Mouse (Mus musculus): ENCODE measurements around the gene Pde12.
"Not testable (repeated sequence)": the region's sequence is repeated elsewhere in the genome, so short reads cannot be mapped to it uniquely, and the experiment has no call there.

Pde12 gene

DNA sequence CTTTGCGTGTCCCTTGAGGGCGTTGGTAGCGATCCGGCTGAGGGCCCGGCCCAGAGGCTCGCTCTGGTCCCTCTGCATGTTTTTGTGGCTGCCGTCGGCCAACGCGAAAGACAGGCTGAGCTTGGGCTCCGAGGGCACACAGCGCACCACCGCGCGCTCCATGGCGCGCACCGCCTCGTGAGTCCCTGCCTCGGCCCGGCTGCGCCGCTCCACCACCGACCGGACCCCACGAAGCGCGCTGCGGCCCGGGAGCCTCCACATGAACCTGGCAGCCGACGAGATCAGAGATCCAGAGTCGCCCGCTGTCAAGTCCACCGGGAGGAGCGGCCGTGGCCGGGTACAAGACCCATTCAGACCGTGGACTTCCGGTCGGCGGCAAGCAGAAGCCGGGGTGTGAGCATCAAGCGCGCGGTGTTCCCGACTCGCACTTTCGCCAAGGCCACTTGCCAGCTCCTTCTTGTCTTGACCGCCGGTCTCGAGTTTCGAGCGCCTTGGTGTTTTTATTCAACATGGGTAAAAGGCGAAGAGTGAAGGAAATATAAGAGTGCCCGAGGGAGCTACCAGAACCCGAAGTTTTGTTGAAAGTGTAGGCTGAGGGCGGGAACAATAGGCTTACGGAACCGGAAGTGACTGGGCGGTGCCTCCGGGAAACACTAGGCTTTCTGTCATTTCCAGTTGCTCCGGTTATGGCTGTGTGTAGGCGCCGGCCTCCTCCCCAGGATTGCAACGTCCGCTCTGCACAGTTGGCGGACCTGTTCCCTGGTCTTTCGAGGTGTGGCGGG lies at the start of gene Pde12:
Gene Pde12 (minus strand): TSS at position 592 of the 782 bp plus-strand sequence.
- Histone ChIP-seq H3K27me3 (ENCODE audit: control insufficient read depth, insufficient read depth, low read length, poor library complexity, severe bottlenecking) (no peaks in the 10 kb centered on the region), H3K36me3 (ENCODE audit: control insufficient read depth, insufficient read depth, low read length, poor library complexity, severe bottlenecking) (0 out of 2 replicates have a peak, but pooled peaks cover 5% of the 10 kb centered on the region)
- DNase-seq (ENCODE audit: low read depth, low spot score): peak; percentile 89

DNA sequence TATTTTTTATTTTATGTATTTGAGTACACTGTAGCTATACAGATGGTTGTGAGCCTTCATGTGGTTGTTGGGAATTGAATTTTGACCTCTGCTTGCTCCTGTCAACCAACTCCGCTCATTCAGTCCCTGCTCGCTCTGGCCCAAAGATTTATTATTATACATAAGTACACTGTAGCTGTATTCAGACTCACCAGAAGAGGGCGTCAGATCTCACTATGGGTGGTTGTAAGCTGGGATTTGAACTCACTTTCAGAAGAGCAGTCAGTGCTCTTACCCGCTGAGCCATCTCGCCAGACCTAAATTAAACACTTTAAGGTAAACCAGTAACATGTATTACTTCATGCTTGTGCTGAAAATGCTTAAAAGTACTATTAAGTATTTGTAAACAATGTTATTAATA lies 35.6 kb upstream of the Pde12 start:
- H3K36me3 ChIP-seq (ENCODE audit: control insufficient read depth, insufficient read depth, low read length, poor library complexity, severe bottlenecking); H3K27me3 ChIP-seq (ENCODE audit: control insufficient read depth, insufficient read depth, low read length, poor library complexity, severe bottlenecking): not testable (repeated sequence)
- peak; percentile 4 for DNase-seq (ENCODE audit: low read depth, low spot score)

DNA sequence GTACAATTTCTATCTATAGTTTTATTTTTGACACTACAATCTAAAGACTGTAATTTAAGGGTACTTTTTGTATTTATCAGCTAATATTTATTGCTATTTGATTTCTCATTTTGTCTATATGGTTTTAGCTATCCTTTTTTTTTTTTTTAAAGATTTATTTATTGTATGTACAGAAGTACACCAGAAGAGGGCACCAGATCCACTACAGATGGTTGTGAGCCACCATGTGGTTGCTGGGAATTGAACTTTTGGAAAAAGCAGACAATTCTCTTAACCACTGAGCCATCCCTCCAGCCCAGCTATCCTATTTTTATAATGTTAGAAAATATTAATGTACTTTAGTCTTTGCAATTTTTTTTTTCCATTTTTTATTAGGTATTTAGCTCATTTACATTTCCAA lies 28.2 kb upstream of the Pde12 start:
- no peaks in the 10 kb centered on the region for H3K27me3 ChIP-seq (ENCODE audit: control insufficient read depth, insufficient read depth, low read length, poor library complexity, severe bottlenecking)
- peak; percentile 67 for DNase-seq (ENCODE audit: low read depth, low spot score)
- no peaks in the 10 kb centered on the region for H3K36me3 ChIP-seq (ENCODE audit: control insufficient read depth, insufficient read depth, low read length, poor library complexity, severe bottlenecking)

DNA sequence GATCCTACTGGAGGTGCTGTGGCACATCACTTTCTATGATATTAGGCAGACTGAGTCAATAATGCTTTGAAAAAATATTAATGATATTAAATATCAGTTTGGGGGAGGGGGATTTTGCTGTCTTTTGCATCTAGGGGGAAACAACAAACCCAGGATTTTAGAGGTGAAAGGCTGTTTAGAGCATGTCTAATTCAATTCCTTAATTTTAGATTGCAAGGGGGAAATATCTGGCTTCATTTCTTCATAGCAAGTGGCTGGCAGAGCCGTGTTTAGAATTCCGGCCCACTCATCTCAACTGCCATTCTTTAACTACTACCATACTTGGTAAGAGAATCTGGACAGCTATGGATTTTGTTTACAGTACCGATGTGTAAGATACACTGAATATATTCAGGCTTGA lies 23.3 kb upstream of the Pde12 start, which contains the start of gene Dnah12:
Gene Dnah12 (plus strand): TSS at position 301 of the 400 bp plus-strand sequence.
- Histone ChIP-seq H3K36me3 (ENCODE audit: control insufficient read depth, insufficient read depth, low read length, poor library complexity, severe bottlenecking) (no peaks in the 10 kb centered on the region), H3K27me3 (ENCODE audit: control insufficient read depth, insufficient read depth, low read length, poor library complexity, severe bottlenecking) (no peaks in the 10 kb centered on the region)
- no peak for DNase-seq (ENCODE audit: low read depth, low spot score)

DNA sequence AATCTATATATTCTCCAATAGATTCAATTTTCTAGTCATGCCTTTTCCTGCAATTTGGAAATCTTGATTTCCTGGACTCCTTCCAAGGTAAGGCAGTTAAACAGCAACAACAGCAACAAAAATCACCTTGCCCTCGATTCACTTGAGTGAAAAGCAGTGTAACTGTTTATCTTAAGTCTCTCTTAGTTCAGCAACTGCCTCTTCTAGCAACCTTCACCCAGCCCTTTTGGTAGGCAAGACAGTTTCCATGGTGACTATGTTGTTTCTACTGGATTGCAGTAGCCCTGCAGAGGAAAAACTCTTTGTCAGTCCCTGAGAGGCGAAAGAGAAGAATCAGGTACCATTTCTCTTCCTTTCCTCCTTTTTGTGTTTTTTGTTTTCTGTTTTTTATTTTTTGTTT lies 21.7 kb upstream of the Pde12 start:
- H3K27me3 ChIP-seq (ENCODE audit: control insufficient read depth, insufficient read depth, low read length, poor library complexity, severe bottlenecking): no peaks in the 10 kb centered on the region
- no peaks in the 10 kb centered on the region for H3K36me3 ChIP-seq (ENCODE audit: control insufficient read depth, insufficient read depth, low read length, poor library complexity, severe bottlenecking)
- no peak for DNase-seq (ENCODE audit: low read depth, low spot score)

DNA sequence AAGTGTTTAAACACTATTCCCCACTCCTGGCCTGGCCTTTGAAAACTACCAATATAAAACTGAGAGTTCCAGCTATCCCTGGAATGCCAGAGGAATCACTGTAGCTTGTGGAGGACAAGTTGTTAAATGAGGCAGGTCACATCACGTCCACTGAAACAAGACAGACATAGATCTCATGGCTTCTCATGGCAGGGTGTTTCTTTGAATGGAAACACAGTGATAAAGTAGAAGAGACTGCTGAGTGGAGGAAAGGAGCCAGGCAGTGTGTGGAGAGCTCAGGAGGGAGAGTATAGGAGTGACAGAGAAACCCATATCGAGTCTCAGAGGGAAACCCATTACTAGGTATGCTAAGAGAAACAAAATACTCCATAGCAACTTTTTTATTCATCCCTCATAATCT lies 21.0 kb upstream of the Pde12 start:
- no peak for DNase-seq (ENCODE audit: low read depth, low spot score)
- H3K27me3 ChIP-seq (ENCODE audit: control insufficient read depth, insufficient read depth, low read length, poor library complexity, severe bottlenecking): no peaks in the 10 kb centered on the region
- no peaks in the 10 kb centered on the region for H3K36me3 ChIP-seq (ENCODE audit: control insufficient read depth, insufficient read depth, low read length, poor library complexity, severe bottlenecking)

DNA sequence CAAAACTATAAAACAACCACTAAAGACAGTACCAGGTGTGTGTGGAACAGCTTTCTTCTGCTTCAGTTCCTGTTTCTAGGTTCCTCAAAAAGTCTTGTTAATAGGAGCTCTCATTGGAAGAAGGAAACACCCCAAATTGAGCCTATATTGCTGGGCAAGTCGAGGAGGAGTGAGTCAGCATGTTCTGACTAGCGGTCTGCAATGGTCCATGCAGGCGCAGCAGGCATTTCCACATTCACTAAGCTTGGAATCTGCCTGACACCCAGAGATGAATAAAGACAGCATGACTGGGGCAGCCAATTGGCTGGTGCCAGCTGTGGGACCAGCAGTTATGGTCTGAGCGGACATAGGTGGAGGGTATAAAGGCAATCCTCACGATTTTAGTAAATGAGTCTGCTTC lies 6.1 kb upstream of the Pde12 start:
- DNase-seq (ENCODE audit: low read depth, low spot score): peak; percentile 40
- no peaks in the 10 kb centered on the region for H3K27me3 ChIP-seq (ENCODE audit: control insufficient read depth, insufficient read depth, low read length, poor library complexity, severe bottlenecking)

DNA sequence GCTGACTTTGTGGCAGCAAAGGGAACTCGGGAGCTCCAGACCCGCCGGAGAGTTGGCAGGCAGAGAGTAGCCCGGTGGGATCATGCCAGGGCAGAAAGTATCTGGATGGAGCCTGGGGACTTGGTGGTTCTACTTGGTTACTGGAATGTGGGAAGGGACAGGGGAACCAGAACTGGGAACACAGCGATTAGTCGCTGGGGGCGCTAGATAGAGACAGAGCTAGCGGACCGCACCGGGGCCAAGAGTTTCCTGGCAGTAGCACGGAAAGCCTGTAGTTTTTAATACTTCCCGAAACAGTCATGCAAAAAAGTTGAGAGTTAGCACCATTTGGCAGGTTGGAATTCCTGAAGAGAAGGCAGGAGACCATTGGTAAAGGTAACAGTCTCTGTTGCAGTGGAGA lies 5.7 kb upstream of the Pde12 start:
- no peaks in the 10 kb centered on the region for H3K27me3 ChIP-seq (ENCODE audit: control insufficient read depth, insufficient read depth, low read length, poor library complexity, severe bottlenecking)
- H3K36me3 ChIP-seq (ENCODE audit: control insufficient read depth, insufficient read depth, low read length, poor library complexity, severe bottlenecking): no peaks in the 10 kb centered on the region
- DNase-seq (ENCODE audit: low read depth, low spot score): peak; percentile 23

More for the DNA sequence above, 6.1 kb upstream of the Pde12 start:
- H3K36me3 ChIP-seq (ENCODE audit: control insufficient read depth, insufficient read depth, low read length, poor library complexity, severe bottlenecking): no peaks in the 10 kb centered on the region

DNA sequence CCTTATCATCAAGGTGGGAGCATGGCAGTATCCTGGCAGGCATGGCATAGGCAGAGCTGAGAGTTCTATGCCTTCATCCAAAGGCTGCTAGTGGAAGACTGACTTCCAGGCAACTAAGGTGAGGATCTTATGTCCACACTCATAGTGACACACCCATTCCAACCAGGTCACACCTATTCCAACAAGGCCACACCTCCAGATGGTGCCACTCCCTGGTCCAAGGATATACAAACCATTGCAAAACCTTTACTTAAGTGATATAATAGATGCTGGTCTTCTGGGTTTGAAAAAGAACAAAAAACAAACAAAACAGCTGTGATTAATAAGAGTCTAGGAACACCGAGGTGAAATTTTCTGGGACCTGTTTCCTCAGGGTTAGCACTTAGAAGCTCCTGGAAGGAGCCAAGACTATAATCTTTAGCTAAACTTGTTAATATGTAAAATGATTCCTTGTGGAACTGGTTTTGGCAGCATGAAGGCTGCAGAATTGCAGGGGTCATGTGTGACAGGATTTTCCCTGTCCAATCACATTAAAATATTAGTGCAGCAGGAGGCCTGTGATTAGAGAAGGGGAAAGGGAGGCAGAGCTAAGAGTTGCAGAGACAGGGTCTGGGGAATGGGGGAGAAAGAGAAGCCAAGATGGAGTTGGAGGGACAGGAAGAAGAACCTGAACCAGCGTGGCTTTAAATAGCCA lies 4.9 kb upstream of the Pde12 start:
- H3K36me3 ChIP-seq (ENCODE audit: control insufficient read depth, insufficient read depth, low read length, poor library complexity, severe bottlenecking); DNase-seq (ENCODE audit: low read depth, low spot score); H3K27me3 ChIP-seq (ENCODE audit: control insufficient read depth, insufficient read depth, low read length, poor library complexity, severe bottlenecking): not testable (repeated sequence)

DNA sequence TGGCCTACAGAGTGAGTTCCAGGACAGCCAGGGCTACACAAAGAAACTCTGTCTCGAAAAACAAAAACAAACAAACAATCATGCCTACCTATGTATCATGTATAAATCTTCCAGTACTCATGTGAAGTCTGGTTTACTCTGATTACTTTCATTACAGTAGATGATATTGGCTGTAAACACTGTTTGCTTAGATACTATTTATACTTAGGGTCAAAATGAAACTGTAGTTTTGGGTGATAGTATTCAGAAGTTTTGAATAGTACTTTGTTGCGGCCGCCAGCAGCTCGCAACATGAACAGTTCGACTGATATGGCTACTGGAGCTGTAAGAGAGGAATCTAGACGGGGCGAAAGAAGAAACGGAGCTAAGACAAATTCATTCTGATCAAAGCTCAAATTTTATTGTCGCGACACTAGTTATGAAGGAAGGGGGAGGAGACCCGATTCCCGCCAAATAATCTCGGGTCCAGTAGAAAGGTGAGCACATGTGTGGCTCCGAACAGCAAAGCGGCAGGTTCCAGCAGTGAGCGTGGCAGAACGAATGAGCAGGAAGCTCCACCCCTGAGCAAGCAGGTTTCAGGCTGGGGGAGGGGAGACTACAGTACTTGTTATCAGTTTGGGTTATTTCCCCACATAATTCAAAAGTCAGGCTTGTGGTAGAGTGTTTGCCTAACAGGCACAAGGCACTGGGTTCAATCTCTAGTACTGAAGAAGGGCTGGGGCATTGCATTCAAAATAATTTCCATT lies 2.4 kb upstream of the Pde12 start:
- not testable (repeated sequence) for H3K36me3 ChIP-seq (ENCODE audit: control insufficient read depth, insufficient read depth, low read length, poor library complexity, severe bottlenecking); H3K27me3 ChIP-seq (ENCODE audit: control insufficient read depth, insufficient read depth, low read length, poor library complexity, severe bottlenecking); DNase-seq (ENCODE audit: low read depth, low spot score)

DNA sequence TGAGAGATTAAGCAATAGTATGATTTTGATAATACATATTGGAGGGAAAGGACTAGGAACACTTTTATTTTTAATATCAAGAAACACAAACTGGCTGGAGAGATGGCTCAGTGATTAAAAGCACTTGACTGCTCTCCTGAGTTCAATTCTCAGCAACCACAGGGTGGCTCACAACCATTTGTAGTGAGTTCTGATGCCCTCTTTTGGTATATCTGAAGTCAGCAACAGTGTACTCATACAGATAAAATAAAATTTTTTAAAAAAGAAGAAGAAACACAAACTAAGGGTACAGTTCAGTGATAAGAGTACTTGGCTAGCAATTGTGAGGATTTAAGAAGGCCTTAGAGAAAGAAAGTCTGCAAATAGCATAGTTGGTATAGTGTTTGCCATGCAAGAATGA lies 1.3 kb upstream of the Pde12 start:
- Histone ChIP-seq H3K27me3 (ENCODE audit: control insufficient read depth, insufficient read depth, low read length, poor library complexity, severe bottlenecking) (no peaks in the 10 kb centered on the region), H3K36me3 (ENCODE audit: control insufficient read depth, insufficient read depth, low read length, poor library complexity, severe bottlenecking) (no peaks in the 10 kb centered on the region)
- peak; percentile 29 for DNase-seq (ENCODE audit: low read depth, low spot score)

DNA sequence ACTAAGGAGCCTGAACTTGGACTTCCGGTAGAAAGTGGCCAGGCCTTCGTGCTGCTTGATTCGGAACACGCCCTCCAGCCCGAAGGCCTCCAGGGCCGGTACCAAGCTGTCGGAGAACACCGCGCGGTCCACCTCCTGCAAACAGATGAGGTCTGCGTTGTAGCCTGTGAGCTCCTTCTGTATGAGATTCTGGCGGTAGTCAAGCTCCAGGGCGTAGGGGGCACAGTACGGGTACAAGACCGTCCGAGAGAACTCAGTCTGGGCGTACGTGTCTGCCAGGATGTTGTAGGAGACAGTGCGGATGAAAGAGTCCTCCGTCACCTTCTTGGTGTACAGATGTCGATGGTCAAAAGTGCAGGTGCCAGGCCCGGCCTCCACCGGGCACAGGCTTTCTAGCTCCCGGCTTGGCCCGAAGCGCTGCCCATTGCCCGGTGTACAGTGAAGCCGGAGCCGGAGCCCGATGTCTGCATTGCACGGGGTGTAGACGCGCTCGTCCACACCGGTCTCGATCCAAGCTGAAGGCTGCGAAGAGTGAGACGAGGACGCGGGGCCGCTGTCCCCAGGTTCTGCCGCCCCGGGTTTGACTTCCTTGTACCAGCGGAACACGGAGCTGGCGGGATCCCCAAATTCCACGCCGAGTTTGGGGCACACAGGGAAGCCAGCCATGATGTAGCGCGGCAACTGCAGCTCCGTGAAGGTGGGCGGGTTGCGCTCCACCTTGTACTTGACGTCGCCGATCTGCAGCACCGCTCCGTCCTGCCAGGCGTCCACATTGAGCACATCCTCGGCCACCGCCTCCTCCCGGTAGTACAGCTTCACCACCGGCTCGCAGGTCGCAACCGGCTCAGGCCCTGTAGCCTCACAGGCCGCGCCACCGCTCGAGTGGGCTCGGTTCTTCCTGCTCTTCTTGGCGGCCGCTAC lies 1.1 kb downstream of the Pde12 start:
- 0 out of 2 replicates have a peak, but pooled peaks cover 5% of the 10 kb centered on the region for H3K36me3 ChIP-seq (ENCODE audit: control insufficient read depth, insufficient read depth, low read length, poor library complexity, severe bottlenecking)
- DNase-seq (ENCODE audit: low read depth, low spot score): peak; percentile 60
- no peaks in the 10 kb centered on the region for H3K27me3 ChIP-seq (ENCODE audit: control insufficient read depth, insufficient read depth, low read length, poor library complexity, severe bottlenecking)

DNA sequence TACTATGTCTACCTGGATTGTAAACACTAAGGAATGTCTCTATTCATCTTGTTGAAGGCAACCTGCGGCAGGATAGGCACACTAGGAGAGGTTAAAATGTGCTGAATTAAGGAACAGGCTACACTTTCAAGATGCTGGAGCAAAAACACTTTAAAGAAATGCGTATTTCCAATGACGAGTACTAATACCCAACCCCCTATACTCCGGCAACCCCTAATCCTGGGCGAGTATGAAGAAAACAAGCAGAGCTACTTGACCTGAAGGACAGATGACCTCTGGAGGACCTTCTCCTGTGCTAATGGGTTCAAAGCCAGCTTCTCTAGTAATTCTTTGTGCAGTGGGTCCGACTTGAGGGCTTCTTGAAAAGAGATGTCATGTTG lies 1.7 kb downstream of the Pde12 start:
- Histone ChIP-seq H3K27me3 (ENCODE audit: control insufficient read depth, insufficient read depth, low read length, poor library complexity, severe bottlenecking) (no peaks in the 10 kb centered on the region), H3K36me3 (ENCODE audit: control insufficient read depth, insufficient read depth, low read length, poor library complexity, severe bottlenecking) (0 out of 2 replicates have a peak, but pooled peaks cover 5% of the 10 kb centered on the region)
- no peak for DNase-seq (ENCODE audit: low read depth, low spot score)

DNA sequence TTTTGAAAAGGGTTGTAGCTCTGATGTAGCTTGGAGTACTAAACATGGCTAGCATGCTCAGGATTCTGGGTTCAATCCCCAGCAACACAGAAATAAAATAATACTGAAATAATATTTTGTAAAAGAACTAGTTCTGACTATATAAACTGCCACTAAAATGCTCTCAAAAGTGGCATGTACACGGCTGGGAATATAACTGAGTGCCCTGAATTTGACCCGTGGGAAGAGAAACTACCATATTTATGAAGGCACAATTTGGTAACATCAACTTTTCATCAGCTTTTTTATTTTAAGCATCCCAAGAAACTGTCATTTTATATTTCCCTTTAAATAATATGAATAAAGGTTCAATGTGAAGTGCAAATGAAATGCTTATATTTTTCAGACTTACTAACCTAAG lies 5.8 kb downstream of the Pde12 start:
- Histone ChIP-seq H3K36me3 (ENCODE audit: control insufficient read depth, insufficient read depth, low read length, poor library complexity, severe bottlenecking) (peaks cover 9% of the 10 kb centered on the region; the same call in 1 of the 2 replicates), H3K27me3 (ENCODE audit: control insufficient read depth, insufficient read depth, low read length, poor library complexity, severe bottlenecking) (no peaks in the 10 kb centered on the region)
- no peak for DNase-seq (ENCODE audit: low read depth, low spot score)
